Mouse (Mus musculus): ENCODE results near the gene Upp2.

The Upp2 gene

DNA sequence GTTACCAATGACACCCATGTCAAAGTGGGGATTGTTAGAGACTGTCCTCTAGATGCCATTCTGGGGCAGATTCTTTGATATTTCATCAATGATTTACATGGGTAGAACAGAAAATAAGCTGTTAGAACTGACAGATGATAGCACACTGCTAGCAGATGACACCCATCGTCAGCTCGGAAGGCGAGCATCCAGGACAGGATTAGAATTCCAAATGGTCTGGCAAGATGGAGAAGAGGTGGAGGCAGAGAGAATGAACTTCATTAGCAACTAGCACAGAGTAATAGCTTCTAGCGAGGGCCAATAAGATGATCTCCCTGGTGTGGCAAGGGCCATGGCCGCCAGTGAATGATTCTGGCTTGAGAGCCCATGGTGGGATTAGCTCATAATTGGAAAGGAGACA, 48.7 kb downstream of the Upp2 start:
- DNase-seq (ENCODE audit: low spot score) = no peak

DNA sequence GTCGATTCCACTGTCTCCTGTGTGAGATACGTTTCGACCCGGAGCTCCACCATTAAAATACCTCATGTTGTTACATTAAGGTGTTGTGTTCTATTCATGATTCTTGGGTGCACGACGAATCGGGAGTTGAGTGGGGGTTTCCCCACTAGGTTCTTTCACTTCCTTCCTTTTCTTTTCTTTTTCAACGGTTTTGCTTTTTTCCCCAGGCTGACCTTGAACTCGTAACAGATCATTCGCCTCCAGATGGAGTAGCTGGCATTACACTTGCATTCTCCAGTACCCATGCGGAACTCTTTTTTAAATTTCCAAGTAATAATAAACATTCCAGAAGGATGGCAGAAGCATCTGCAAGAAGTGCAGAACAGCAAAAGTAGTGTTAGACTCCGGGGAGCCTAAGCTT, 58.1 kb downstream of the Upp2 start:
- DNase-seq (ENCODE audit: low spot score) = no peak

DNA sequence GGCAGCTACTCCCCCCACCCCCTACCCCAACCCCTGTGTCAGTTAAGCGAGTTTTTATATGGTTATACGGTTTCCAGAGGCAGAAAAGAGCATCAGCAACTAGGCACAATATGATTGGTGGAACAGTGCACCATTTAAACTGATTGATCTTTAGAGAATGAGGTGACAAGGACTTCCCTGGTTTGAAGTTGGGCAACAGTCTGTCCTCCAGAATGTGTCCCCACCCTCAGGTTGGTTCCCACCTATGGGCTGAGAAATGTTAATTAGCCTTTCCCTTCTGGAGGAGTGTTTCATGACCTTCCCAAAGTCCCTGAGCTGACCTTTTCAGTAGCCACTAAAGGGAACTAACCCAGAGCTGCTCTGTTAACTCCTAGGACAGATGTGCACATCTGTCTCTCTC, 58.6 kb downstream of the Upp2 start:
- no peak for DNase-seq (ENCODE audit: low spot score)

DNA sequence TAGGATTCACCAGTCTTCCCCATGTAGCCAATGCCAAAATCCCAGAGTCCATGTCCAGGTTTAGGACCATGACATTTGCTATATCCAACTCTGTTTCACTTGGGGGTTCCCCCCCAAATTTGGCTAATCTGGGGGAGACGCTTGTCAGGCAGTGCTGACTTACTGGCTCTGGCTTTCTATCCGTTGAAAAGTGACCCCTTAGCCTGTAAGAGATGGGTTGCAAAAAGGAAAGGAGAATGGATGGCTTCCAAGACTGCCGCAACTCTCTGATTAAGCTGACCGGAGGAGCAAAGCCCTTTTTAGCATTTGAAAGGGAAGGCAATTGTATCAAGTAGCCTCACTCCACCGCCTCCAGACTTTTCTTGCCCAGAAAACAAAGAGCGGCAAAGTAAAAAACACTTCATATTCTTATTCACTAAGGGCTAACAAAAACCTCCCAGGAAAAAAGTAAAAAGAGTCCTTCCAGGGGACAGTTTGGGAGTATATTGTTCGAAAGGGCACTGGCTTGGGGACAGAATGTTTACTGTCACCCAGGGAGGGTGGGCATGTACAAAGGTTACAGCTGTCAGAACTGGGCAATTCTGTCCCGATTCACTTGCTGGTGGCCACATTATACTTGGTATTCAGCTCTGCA, 59.2 kb downstream of the Upp2 start:
- peak; percentile 12 for DNase-seq (ENCODE audit: low spot score)

DNA sequence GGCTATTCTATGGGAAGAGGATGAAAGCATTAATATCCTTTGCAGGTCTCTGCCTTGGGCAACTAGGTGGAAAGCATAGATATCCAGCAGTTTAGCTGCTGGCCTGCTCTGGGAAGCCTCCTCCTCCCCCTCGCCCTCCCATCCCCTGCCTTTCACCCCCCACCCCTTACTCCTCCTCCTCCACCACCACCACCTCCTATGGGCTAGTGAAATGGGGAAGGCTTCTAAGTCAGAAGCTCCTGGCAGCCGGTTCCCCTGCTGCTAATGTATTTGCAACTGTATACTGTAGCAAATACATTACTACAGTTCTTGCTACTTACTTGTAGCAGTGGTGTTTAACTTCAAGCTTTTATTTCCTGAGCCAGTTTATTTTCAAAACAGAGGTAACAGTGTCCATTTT, 60.9 kb downstream of the Upp2 start:
- DNase-seq (ENCODE audit: low spot score) = no peak

DNA sequence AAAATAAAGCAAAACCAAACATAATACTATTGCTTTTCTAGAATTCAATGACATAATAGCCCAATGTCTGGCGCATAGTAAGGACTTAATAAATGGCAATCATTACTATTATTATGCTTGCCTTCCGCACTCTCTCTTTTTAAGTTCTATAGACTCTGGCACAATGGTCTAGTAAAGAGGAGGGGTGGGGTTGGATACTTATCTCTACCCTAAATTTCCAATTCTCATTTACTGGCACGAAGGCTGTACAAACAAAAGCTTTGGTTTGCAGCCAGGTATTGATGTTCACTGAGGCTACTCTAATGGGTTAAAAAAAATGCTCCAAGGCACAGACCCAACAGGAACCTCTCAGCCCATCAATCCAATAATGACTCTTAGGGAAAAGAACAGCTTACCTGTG, 61.9 kb downstream of the Upp2 start:
- no peak for DNase-seq (ENCODE audit: low spot score)

DNA sequence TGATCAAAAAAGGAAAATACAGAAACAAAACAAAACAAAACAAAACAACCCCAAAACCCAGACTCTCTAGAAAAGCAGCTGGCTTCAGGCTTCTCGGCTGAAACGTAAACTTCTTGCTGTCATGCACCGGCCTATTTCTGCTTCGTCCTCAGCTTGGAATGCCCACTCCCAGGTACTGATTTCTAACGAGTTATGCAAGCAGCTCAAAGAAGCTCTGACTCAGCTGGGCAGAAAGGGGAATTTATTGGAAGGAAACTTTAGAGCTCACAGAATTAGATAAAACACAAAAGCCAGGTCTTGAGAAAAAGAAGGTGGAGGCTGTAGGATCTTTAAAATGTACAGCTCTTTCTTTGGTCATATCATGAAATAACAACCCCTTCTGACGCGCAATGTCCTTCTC, 62.3 kb downstream of the Upp2 start:
- no peak for DNase-seq (ENCODE audit: low spot score)

DNA sequence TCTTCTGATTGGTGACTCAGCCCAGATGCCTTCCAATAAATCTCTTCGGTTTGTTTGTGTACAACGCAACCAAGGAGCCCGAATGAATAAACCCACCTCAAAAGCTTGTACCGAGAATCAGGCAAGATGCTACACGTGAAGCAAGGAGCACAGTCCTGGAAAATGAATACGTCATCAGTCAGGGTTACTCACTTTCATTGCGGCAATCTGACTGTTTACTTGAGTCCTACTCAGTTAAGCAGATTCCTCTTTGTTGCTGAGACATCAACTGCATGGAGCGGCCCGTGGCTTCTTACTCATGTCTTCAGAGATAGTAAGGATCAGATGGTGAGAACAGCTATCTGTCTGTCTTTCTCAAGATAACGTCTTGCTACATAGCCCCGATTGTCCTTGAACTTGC, 66.7 kb downstream of the Upp2 start:
- DNase-seq (ENCODE audit: low spot score) = no peak

DNA sequence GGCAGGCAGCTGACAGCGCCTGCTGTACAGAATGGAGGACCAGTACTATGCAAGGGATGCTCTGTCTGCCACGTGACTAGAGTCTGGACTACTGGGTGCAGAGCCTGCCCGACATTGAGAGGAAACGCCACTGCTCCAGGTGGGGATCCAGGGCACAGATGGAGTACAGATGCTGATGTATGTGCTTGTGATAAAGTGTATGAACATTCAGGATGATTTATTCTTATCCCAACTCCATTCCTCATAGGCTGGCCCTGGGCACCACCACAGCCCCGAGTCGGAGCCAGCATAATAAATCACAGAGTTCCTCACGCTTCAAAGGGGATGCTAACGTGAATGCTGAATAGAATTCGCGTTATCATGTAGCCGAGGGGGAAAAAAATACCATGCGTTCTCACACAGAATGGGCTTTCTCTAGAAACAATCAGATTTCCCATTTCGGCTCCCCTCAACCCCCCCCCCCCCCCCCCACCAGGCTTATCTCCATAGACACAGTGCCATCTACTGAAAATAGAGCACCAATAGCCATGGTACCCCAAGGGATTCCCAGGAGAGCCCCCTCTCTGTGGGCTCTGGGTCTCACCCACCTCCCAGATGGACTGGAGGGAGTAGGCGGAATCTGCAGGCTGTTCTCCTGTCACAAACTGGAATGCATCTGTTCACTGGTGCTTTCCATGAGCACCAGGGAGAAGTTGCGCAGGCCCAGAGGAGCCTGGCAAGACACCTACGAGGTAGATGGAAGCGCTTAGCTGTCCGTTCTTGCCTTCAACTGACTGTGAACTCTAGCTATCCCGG, 74.9 kb downstream of the Upp2 start:
- no peak for DNase-seq (ENCODE audit: low spot score)

DNA sequence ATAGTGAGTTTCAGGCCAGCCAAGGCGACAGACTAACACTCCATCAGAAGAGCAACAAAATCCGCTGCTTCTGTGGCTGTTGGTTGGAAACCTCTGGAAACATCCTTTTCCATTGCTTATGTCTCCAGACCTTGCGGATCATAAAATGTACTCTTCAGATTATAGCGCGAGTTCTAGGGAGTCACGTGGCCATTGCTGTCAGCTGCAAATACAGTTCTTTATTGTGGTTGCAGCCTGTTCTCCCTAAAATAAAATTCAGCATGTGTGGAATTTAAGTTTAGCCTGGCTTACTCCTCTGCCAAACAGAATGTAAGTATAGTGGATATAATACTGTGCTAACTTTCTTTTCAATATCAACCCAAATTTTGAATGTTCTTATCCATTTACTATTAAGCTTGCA, 78.6 kb downstream of the Upp2 start:
- no peak for DNase-seq (ENCODE audit: low spot score)

DNA sequence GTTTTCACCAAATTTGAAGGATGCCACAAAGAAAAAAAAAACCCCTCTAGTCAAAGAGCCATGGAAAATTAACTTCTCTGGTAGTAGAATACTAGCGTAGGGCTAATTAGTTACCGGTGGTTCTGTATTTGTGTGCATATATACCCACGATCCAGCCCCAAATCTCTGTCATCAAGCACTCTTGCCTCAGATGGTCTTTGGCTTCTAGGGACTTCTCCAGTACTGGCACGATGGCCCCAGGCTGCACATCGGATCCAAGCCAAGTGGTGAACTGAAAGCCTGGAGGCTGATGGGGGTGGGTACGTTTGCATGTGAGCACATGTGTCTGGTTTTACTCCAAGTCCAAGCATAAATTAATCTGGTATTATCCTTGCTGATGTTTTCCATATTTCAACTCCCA, 88.1 kb downstream of the Upp2 start:
- DNase-seq (ENCODE audit: low spot score) = peak; percentile 1

DNA sequence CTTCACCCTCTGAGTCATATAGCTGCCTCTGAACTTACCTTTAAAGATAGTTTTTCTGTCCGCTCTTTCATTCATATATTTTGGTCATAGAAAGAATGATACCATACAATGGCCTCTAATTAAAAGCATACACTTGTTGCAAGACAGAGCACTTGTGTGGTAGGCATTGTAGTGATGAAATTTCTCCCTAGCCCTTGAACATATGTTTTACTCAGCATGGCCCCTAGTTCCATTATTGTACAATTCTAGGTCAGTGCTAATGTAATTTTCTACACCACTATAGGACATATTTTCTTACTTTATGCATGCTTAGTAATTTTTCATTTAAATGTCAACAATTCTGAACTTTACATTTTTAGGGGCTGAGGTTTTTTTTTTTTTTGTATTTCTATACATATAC, 89.9 kb downstream of the Upp2 start:
- DNase-seq (ENCODE audit: low spot score) = no peak

DNA sequence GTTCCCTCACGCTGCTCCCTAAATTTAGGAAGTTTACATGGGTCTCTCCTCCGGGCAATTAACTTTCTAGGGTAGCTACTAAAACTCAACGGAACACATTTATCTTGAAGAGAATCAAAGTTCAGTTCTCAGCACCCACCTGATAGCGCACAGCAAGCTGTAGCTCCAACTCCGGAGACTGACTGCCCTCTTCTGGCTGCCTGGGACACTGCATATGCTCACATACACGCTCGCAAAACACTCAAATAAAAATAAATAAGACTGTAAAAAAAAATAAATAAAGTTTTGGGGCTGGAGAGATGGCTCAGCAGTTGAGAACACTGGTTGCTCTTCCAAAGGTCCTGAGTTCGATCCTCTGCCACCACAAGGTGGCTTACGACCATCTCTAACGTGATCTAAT, 90.8 kb downstream of the Upp2 start:
- DNase-seq (ENCODE audit: low spot score) = peak; percentile 3

DNA sequence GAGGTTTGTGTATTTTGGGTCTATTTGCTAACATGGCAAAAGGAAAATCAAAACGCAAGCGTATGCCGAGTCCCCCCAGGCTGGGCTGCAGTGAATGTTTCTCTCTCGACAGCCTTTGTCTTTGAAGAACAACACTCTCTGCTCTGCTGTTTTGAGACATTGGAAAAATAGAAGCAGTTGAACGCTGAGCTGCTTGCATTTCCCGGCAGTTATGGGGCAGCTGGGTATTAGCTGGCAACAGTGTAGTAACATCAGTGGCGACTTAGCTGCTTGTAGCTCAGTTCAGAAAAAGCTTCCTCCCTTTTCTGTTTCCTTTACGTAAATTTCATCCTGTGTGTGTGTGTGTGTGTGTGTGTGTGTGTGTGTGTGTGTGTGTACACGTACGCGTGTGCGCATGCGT, 93.5 kb downstream of the Upp2 start:
- DNase-seq (ENCODE audit: low spot score) = peak; percentile 9

DNA sequence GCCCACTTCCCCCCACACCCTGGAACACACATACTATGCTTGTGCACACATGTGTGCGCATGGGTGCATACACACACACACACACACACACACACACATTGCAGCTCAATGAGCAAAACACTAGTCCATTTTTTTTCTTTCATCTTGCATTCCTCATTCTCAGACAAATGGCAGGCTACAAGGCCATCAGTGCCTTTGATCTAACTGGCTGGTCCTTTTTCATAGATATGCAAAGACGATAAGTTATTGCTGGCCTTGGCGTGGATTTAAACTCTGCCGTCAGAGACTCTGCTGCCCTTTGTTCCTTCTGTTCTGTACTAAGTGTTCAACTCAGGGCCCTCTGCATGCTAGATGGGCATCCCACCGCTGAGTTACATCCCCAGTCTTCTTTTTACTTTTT, 94.0 kb downstream of the Upp2 start:
- DNase-seq (ENCODE audit: low spot score) = peak; percentile 8

DNA sequence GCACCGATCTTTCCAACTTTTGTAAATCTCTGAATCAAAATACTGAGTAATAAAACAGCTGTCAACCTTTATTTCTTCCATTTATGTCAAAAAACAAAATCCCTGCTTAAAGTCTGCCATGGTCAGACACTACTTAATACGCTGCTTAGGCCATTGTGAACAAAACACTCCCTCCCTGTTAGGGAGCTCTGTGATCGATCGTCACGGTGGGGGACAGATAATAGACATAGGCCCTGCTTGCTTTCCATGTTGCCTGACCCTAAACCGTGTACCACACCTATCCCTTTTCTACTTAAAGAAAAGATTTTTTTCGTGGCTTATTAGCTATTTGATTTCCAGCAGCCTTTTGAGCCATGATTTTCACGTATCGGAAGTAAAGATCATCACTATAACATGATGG, 95.6 kb downstream of the Upp2 start:
- no peak for DNase-seq (ENCODE audit: low spot score)

DNA sequence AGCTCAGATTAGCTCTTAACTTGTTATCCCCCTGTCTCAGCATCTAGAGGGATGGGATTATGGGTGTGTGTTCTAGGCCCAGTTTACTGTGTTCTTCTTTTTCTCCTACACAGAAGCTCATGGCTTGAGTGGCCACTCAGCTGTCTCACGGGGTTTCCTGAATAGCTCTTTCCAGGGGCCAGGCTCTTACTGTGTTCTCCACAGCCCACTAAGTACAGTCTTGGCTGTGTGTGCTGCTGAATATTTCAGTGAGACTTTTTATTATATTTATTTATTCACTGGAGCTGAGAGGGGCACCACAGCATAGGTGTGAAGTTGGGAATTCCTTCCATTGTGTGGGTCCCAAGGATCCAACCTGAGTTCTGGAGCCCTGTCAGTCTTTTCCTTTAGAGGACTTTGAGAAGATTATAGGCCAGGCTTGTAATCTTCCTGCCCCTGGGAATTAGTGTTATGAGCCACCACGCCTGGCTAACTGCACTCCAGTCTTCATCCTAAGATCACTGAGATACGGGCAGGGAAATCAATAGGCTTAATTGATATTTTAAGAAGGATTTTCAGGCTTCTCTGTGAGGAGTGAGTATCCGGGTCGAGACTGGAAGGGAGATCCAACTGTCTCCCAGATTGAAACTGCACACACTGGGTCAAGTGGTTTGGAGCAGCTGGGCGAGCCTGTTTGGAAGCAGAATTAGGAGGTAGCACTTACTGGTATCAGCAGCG, 96.5 kb downstream of the Upp2 start:
- DNase-seq (ENCODE audit: low spot score) = no peak

DNA sequence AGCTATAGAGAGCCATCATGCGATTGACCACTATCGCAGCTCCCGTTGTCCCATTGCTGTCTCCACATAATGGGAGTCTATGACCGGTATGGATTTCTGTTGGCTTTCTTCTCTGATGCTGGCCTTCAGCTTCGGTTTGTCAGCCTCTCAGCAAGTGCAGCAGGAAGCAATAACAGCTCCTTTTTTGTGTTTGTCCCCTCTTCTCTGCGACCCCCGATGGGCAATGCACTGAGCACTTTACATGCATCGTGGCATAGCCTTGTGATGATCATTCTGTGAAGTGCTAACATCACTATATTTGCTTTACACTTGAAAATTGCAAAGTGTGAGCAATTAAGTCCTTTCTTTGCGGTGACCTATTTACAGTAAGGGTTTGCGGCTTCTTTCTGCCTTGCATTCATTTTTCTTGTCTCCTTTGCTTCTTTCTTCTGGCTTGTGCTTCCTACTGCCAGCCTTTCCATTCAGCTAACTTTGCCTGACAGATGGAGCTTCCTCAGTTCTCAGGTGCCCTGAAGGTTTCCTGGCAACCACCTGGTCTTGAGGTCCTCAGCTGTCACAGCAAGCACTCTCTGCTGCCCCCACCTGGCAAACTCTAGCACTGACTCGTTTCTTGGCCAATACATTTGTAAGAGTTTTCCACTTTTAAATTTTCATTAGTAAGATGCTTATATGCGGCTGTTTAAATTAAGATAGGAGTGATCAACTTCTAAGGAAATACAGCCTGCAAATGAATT, 98.2 kb downstream of the Upp2 start:
- peak; percentile 43 for DNase-seq (ENCODE audit: low spot score)

DNA sequence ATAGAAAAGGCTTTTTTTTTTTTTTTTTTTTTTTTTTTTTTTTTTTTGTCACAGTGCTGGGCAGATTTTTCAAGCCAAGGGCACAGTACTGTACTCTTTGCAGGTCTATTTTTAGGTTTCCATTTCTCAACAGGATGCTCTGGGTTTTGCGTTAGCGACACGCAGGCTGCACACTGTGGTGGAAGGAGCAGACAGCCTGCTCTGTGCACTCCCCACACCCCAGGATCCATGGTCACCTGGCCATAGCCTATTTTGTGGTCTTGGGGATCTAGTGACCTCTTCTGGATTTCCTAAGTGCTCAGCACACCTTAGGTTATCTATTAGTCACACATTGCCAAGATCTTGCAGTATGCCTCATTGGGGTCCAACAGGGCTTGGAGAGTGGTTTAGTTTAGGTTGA, 100.2 kb downstream of the Upp2 start:
- peak; percentile 3 for DNase-seq (ENCODE audit: low spot score)

DNA sequence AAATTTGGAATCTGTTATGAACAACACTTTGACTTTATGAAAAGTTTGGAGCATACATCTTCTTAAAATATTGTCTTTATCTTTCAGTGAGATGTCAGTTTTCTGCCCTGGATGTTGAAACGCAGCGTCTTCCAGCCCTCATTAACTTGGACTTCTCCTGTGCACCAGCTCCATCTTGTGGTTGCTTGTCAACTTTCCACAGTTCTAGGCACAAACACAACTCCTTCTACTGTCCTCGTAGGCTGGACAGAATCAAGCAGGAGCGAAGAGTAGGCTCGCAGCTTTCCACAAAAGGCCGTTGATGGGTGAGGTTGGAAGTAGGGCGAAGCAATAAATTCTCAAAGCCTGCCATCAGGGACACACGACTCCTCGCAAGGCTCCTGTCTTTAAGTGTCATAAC, 100.9 kb downstream of the Upp2 start:
- peak; percentile 12 for DNase-seq (ENCODE audit: low spot score)

DNA sequence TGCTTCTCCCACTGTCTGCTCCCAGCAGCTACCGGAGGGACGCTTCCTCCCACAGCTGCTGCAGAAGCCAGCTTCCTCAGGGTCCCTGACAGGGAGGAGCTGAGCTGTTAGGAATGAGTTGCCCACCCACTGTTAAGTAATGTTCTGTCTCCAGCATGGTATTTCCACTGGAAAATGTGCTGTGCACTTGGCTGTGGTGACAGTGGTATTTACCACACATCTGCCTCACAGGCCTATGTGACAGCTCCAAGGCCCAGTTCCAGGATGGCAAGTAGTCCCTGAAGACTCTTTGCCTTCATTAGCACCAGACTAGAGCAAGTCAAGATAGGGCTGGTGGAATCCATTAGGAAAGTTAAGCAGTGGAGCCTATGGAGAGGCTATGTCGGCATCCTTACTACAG, 102.0 kb downstream of the Upp2 start:
- DNase-seq (ENCODE audit: low spot score) = no peak

DNA sequence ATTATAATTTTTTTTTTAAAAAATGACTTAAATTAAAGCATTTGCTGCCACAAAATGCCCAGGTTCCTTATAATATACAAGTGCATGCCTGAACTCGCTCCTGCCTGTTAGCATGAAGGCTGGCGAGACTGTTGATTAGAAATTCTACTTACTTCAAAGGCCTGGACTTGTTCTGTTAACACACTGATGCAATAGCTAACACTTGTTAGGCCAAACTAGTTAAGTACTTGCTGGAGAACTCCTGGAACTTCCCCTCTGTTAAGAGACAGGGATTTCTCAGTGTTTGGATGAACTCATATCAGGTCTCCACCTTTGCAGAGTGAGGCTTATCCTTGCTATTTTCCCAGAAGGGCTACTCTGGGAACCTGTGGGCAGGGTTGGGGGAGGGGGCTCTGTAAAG, 105.4 kb downstream of the Upp2 start:
- no peak for DNase-seq (ENCODE audit: low spot score)

DNA sequence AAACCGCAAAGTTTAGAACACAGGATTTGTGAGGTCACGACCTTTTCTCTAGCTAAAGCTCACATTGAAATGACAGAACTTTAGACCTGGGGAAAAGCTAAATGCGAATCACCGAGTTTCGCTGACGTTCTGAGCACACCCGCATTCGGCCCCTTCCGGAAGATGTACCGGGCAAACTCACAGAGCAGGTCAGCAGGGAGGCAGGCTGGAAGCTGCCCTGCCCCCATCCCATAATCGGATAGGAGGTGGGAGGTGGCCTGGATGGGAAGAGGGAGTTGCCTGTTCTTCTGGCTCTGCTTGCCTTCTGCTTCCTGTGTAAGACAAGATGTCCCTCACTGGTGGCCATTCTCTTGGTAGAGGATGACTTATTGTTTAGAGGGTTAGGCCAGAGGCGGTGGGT, 112.9 kb downstream of the Upp2 start:
- DNase-seq (ENCODE audit: low spot score) = no peak
